Mouse (Mus musculus) left cerebral cortex, adult 11 months (tissue): ENCODE data around the gene Coq6.
"Not testable (repeated sequence)": the region's sequence is repeated elsewhere in the genome, so short reads cannot be mapped to it uniquely, and the experiment has no call there.

Experiments
- DNase-seq: peaks from one replicate; pipeline ENCODE4 v3.0.0; 2022; ENCODE audit warnings: low spot score

The Coq6 gene

GRCm38 (mm10) chr12:84361555-84362489 lies at the start of gene Coq6, which contains the start of gene Fam161b:
Gene Coq6, plus strand, starts transcription at chr12:84361657.
Gene Fam161b, minus strand, starts transcription at chr12:84361833.
- DNase-seq = peak; percentile 96

GRCm38 (mm10) chr12:84316006-84316405 lies 45.5 kb upstream of the Coq6 start:
- DNase-seq = no peak

- DNase-seq = peak; percentile 69
These were observed 44.5 kb upstream of the Coq6 start, which contains the start of gene Zfp410 for GRCm38 (mm10) chr12:84316721-84317621. Gene Zfp410, plus strand, starts transcription at chr12:84316852.

- no peak for DNase-seq
These were observed 34.3 kb upstream of the Coq6 start for GRCm38 (mm10) chr12:84327111-84327512.

GRCm38 (mm10) chr12:84336963-84337625 lies 24.4 kb upstream of the Coq6 start:
- DNase-seq = no peak

- DNase-seq = no peak
These were observed 14.3 kb upstream of the Coq6 start for GRCm38 (mm10) chr12:84347192-84347591.

GRCm38 (mm10) chr12:84358699-84359098 lies 2.8 kb upstream of the Coq6 start:
- not testable (repeated sequence) for DNase-seq

GRCm38 (mm10) chr12:84362872-84363271 lies 1.4 kb downstream of the Coq6 start:
- DNase-seq = no peak

GRCm38 (mm10) chr12:84364291-84364690 lies 2.8 kb downstream of the Coq6 start:
- no peak for DNase-seq

GRCm38 (mm10) chr12:84365137-84365536 lies 3.7 kb downstream of the Coq6 start:
- DNase-seq = no peak

GRCm38 (mm10) chr12:84366971-84367370 lies 5.5 kb downstream of the Coq6 start:
- DNase-seq = no peak

GRCm38 (mm10) chr12:84371647-84372046 lies 10.2 kb downstream of the Coq6 start:
- no peak for DNase-seq

GRCm38 (mm10) chr12:84373831-84374481 lies 12.5 kb downstream of the Coq6 start:
- no peak for DNase-seq

GRCm38 (mm10) chr12:84382369-84382768 lies 20.9 kb downstream of the Coq6 start:
- DNase-seq = no peak

GRCm38 (mm10) chr12:84384644-84385081 lies 23.2 kb downstream of the Coq6 start:
- DNase-seq = no peak

GRCm38 (mm10) chr12:84385408-84385807 lies 24.0 kb downstream of the Coq6 start:
- DNase-seq = no peak

GRCm38 (mm10) chr12:84388097-84388496 lies 26.6 kb downstream of the Coq6 start:
- no peak for DNase-seq

GRCm38 (mm10) chr12:84388774-84389400 lies 27.4 kb downstream of the Coq6 start:
- DNase-seq = no peak

- DNase-seq = no peak
These were observed 28.9 kb downstream of the Coq6 start for GRCm38 (mm10) chr12:84390336-84390735.

- DNase-seq = no peak
These were observed 31.2 kb downstream of the Coq6 start for GRCm38 (mm10) chr12:84392681-84393080.

GRCm38 (mm10) chr12:84393847-84394246 lies 32.4 kb downstream of the Coq6 start:
- no peak for DNase-seq
